Comparison of ENCODE assay signal across 9 mouse cellular contexts in the genomic region with DNA sequence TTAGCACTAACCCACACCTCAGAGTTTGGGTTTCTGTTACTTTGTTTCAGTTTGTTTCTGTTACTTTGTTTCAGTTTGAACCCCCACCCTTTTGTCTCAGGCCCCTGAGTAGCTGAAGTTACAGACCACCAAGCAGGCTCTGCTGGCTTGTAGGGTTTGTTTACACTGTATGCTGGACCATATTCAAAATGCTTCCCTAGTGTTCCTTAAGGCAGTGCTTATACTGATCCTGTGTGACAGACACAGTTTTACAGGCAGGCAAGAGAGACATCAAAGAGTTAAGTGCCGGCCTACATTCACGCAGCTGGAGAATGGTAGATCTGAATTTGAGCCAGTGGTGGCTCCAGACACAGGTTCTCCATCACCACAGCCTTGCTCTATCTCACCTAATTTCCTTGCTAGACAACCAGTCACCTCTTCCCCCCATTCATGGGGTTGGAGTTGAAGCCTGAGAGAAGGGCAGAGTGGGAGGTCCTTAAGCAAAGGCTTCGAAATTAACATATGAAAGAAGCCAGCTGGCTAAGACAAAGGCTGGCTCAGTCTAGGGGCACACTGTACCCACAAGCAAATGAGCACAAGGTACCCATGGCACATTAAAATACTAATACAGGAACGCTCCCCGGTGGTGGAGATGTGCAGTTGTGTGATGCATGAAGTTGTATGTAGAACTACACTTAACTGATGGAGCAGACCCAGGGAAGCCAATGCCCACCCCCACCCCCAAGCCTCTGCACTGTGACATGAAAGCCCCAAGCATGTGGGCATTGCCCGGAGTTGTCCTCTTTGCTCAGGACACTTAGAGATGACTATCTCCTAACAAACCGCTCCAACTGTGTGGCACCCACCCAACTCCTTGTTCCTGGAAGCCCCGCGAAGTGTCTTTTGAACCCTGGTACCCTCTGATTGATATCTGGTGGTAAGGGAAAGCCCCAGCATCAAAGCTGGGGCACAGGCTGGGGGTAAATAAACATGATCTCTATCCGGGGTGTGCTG.
DNase-seq lines count a peak whose midpoint lies in the region; ATAC-seq lines count a peak whose summit lies in the region.
"Had no signal": no experiment of that assay in that cellular context is flagged by ENCODE, and none has a peak within 500 bp of the region (broad histone marks: within the 10 kb centered on the region; RNA-seq: fewer than 3 reads in every experiment).

No protein-coding gene starts in this region.

- H3K36me3 ChIP-seq in embryonic facial prominence, embryonic 15.5 days, result no peaks in the 10 kb centered on the region
- no peaks in the 10 kb centered on the region for H3K36me3 ChIP-seq in neural tube, embryonic 14.5 days (ENCODE audit: control insufficient read depth, insufficient read depth, low read length)

- no peak overlapping the region for H3K4me3 ChIP-seq in embryonic facial prominence, embryonic 15.5 days (replicated peaks)
- no peak overlapping the region for H3K4me3 ChIP-seq in neural tube, embryonic 14.5 days (ENCODE audit: low read depth, low read length)
- H3K4me3 ChIP-seq: megakaryocyte, embryonic 14.5 days had no signal

- peak; percentile 46 to 65 for DNase-seq in right cerebral cortex, postnatal 10 days (ENCODE audit: low spot score in 2 of 2)
- no peak for DNase-seq in right cerebral cortex, postnatal 25 days
- DNase-seq in induced T-regulatory cell, adult 2 months (ENCODE audit: low read depth), result peak; percentile 62
- DNase-seq in gastrocnemius, adult 18-20 months (ENCODE audit: low spot score), result no peak
- DNase-seq in spleen, adult 18-20 months, result no peak
- DNase-seq in ovary, adult 18-20 months (ENCODE audit: low spot score), result no peak

- no peak overlapping the region for H3K9ac ChIP-seq in embryonic facial prominence, embryonic 15.5 days
- 0 out of 2 replicates have a peak overlapping the region, but pooled peaks have one; percentile 11 for H3K9ac ChIP-seq in neural tube, embryonic 14.5 days (replicated peaks; ENCODE audit: low read depth, low read length)

- ATAC-seq in embryonic facial prominence, embryonic 15.5 days (ENCODE audit: insufficient number of reproducible peaks, low FRiP score, low TSS enrichment, low read depth), result 0 out of 2 replicates have a peak, but pooled peaks have one; percentile 41
- ATAC-seq in neural tube, embryonic 14.5 days (ENCODE audit: low read depth), result peak; percentile 55; the same call in 1 of the 2 replicates

- H3K27ac ChIP-seq in embryonic facial prominence, embryonic 15.5 days (replicated peaks), result no peak overlapping the region
- peak overlapping the region; percentile 44; the same call in 1 of the 2 replicates for H3K27ac ChIP-seq in neural tube, embryonic 14.5 days (ENCODE audit: low read depth, low read length)

- no peak overlapping the region for H3K4me2 ChIP-seq in embryonic facial prominence, embryonic 15.5 days (replicated peaks)
- H3K4me2 ChIP-seq in neural tube, embryonic 14.5 days (ENCODE audit: low read depth, low read length), result no peak overlapping the region

- 73% methylated on average over 10 of the region's 10 CpGs for WGBS in embryonic facial prominence, embryonic 15.5 days
- 50% methylated on average over 10 of the region's 10 CpGs for WGBS in neural tube, embryonic 14.5 days

- H3K4me1 ChIP-seq in embryonic facial prominence, embryonic 15.5 days, result peaks cover 30% of the 10 kb centered on the region
- peaks cover 22% of the 10 kb centered on the region; the same call in 1 of the 2 replicates for H3K4me1 ChIP-seq in neural tube, embryonic 14.5 days (ENCODE audit: control insufficient read depth, insufficient read depth, low read length)
- H3K4me1 ChIP-seq: megakaryocyte, embryonic 14.5 days had no signal

- no peaks in the 10 kb centered on the region for H3K9me3 ChIP-seq in embryonic facial prominence, embryonic 15.5 days (replicated peaks)
- no peaks in the 10 kb centered on the region for H3K9me3 ChIP-seq in neural tube, embryonic 14.5 days (ENCODE audit: control insufficient read depth, low read length)

- H3K27me3 ChIP-seq in embryonic facial prominence, embryonic 15.5 days, result no peaks in the 10 kb centered on the region
- H3K27me3 ChIP-seq in neural tube, embryonic 14.5 days (ENCODE audit: control insufficient read depth, insufficient read depth, low read length), result no peaks in the 10 kb centered on the region

Comparison
In these comparisons a context has a peak if more than half of its experiments do, and no peak if none do; other contexts are left out.
1. DNase-seq: peak in right cerebral cortex, postnatal 10 days (2 of 2) and induced T-regulatory cell, adult 2 months (single experiment); none in right cerebral cortex, postnatal 25 days (single experiment), gastrocnemius, adult 18-20 months (single experiment), spleen, adult 18-20 months (0 of 2) and ovary, adult 18-20 months (single experiment).